Mouse (Mus musculus) liver, postnatal 0 days (tissue): ENCODE measurements around the gene Tex2.

ENCODE experiments used
- CTCF ChIP-seq: sonication (generic); IDR thresholded peaks from 2 replicates; pipeline ENCODE4 v1.5.1; 2016; ENCODE audit warnings: antibody characterized with exemption, low read depth
- EP300 ChIP-seq: IDR thresholded peaks from 2 replicates; pipeline ENCODE4 v1.6.1; 2016; ENCODE audit warnings: antibody characterized with exemption, low read depth, mild to moderate bottlenecking

- TF ChIP-seq CTCF (no peak), EP300 (no peak)
Observed at GRCm38 (mm10) chr11:106557398-106557797, 55.8 kb downstream of the Tex2 start.
